Mouse (Mus musculus) heart, embryonic 14.5 days (tissue): ENCODE results near the gene Creb5. TPM values are rescaled to one million over a fixed set of nuclear protein-coding genes. Genes with fewer than 3 reads are reported as not detected.

ENCODE experiments used
- ATAC-seq: fragments of 200-750 bp; cut with Nextera tagmentation; 2 replicates; pipeline ENCODE4 v1.8.0; 2017; ENCODE audit warnings: low read depth, moderate TSS enrichment; ENCODE audit not compliant: insufficient number of reproducible peaks, insufficient read depth, low FRiP score
- H3K27ac ChIP-seq, 2 experiments: fragments of 200-500 bp in 1 of 2; fragments of 300-500 bp in 1 of 2; sonication (generic) in 1 of 2; replicated peaks in 1 of 2; 2 replicates each; pipeline ENCODE4 v1.5.1; 2012 to 2014; ENCODE audit warnings: low read depth in 2 of 2, low read length in 2 of 2, control low read depth in 1 of 2, mild to moderate bottlenecking in 1 of 2, mixed read lengths in 1 of 2; ENCODE audit not compliant: control insufficient read depth in 1 of 2, insufficient read depth in 1 of 2
- H3K27me3 ChIP-seq: fragments of 300-500 bp; sonication (generic); 2 replicates; pipeline ENCODE4 v1.6.1; 2014; ENCODE audit warnings: mild to moderate bottlenecking, low read length, control low read depth; ENCODE audit not compliant: control insufficient read depth, insufficient read depth
- H3K36me3 ChIP-seq: fragments of 300-500 bp; sonication (generic); 2 replicates; pipeline ENCODE4 v1.6.1; 2014; ENCODE audit warnings: mild to moderate bottlenecking, control low read depth, low read length, mixed read lengths; ENCODE audit not compliant: control insufficient read depth, insufficient read depth
- H3K4me1 ChIP-seq, 2 experiments: fragments of 200-500 bp in 1 of 2; fragments of 300-500 bp in 1 of 2; sonication (generic) in 1 of 2; 2 replicates each; pipeline ENCODE4 v1.6.1; 2012 to 2014; ENCODE audit warnings: low read length in 2 of 2, control low read depth in 1 of 2, mixed read lengths in 1 of 2; ENCODE audit not compliant: control insufficient read depth in 2 of 2, insufficient read depth in 2 of 2
- H3K4me2 ChIP-seq: fragments of 300-500 bp; sonication (generic); 2 replicates; pipeline ENCODE4 v1.6.1; 2014; ENCODE audit warnings: mild to moderate bottlenecking, low read length
- H3K4me3 ChIP-seq, 2 experiments: fragments of 200-500 bp in 1 of 2; fragments of 300-500 bp in 1 of 2; sonication (generic) in 1 of 2; 2 replicates each; pipeline ENCODE4 v1.5.1; 2012 to 2014; ENCODE audit warnings: low read length in 2 of 2, mild to moderate bottlenecking in 2 of 2, control low read depth in 1 of 2, low read depth in 1 of 2, moderate library complexity in 1 of 2; ENCODE audit not compliant: control insufficient read depth in 1 of 2, insufficient read depth in 1 of 2
- H3K9ac ChIP-seq: fragments of 300-500 bp; sonication (generic); 2 replicates; pipeline ENCODE4 v1.6.1; 2014; ENCODE audit warnings: mild to moderate bottlenecking, low read length
- H3K9me3 ChIP-seq: fragments of 300-500 bp; sonication (generic); 2 replicates; pipeline ENCODE4 v1.6.1; 2016; ENCODE audit warnings: low read length, control low read depth; ENCODE audit not compliant: control insufficient read depth
- WGBS: fragments of 180-500 bp; shearing (Covaris S2); extraction: QIAGEN DNeasy Blood & Tissue Kit; methylation state at CpG from one replicate; pipeline ENCODE4 v1.1.7; 2014; 5-methylcytosine and 5-hydroxymethylcytosine counted together
- polyA plus RNA-seq: library from polyadenylated mRNA; unstranded; fragments of >200 nt; fragmentation: Nextera tagmentation; extraction: Ambion mirVana; gene quantifications from 2 replicates; pipeline ENCODE4 v1.2.1, GENCODE M21; 2014

The Creb5 gene
- polyA plus RNA-seq, 1 experiment from 2014 or later: 38.3 TPM

DNA sequence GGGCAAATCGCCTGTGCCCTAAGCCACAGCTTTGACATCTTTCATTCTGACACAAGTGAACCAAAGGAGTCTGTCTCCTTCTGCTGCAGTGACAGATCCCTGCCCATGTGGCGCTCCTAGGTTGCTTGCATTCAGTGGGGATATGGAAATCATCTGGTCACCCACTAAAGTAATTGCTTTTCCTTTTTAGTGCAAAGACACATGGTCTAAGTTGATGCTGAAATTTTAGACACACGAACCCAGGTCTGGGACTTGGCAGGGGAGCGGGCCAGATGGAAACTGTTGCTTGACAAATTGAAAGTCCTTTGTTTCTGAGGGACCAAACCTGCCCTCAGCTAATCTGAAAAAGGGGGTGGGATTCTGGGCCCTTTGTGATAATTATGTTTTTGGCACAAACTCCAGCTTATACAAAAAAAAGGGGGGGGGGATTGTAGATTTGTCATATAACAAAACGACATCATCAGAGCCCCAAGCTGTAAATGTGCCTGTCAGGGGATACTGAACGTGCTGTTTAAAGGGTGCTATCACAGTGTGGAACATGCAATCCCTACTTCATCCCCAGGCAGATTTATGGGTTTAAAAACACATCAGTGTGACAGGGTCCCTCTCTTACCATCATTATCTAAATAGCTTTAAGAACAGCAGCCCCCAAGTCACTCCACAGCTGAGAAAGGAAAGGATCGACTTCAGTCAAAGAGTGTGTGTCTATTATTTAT is 401.9 kb downstream of the Creb5 start:
- no peak overlapping the region for H3K9ac ChIP-seq
- no peak overlapping the region for H3K4me3 ChIP-seq
- H3K4me2 ChIP-seq: no peak overlapping the region
- peaks cover 74% of the 10 kb centered on the region for H3K36me3 ChIP-seq
- no peak for ATAC-seq
- H3K4me1 ChIP-seq: no peaks in the 10 kb centered on the region
- no peaks in the 10 kb centered on the region for H3K9me3 ChIP-seq
- no peaks in the 10 kb centered on the region for H3K27me3 ChIP-seq
- 76% methylated on average over 7 of the region's 7 CpGs for WGBS
- H3K27ac ChIP-seq: no peak overlapping the region

GRCm38 (mm10) chr6:53691006-53691405 is 403.9 kb downstream of the Creb5 start:
- ATAC-seq: no peak
- peaks cover 70% of the 10 kb centered on the region for H3K36me3 ChIP-seq
- H3K9ac ChIP-seq: no peak overlapping the region
- H3K27ac ChIP-seq: no peak overlapping the region
- H3K4me2 ChIP-seq: no peak overlapping the region
- no peaks in the 10 kb centered on the region for H3K9me3 ChIP-seq
- H3K4me3 ChIP-seq: no peak overlapping the region
- no peaks in the 10 kb centered on the region for H3K27me3 ChIP-seq
- H3K4me1 ChIP-seq: no peaks in the 10 kb centered on the region
- 92% methylated on average over 1 of the region's 1 CpGs for WGBS

DNA sequence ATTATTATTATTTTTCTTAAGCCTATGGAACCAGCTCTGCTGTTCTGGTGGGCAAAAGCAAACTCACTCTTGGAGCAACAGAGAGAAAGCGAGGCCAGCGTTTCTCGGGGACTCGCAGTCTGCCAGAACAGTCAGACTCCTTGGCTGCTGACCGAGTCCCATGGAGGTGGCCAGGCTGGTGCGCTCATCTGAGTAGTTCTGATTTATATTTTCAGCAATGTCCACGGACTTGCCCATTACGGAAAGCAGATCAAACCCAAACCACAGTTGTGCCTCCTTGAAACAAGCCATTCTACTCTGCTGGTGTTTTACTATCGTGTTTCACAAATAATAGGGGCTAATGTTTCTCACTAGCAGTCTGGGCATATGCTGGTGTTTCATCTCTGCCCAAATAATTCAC is 408.1 kb downstream of the Creb5 start:
- no peaks in the 10 kb centered on the region for H3K4me1 ChIP-seq
- H3K9me3 ChIP-seq: no peaks in the 10 kb centered on the region
- H3K27me3 ChIP-seq: no peaks in the 10 kb centered on the region
- no peak overlapping the region for H3K4me3 ChIP-seq
- WGBS: 84% methylated on average over 9 of the region's 9 CpGs
- peaks cover 63% of the 10 kb centered on the region for H3K36me3 ChIP-seq
- ATAC-seq: no peak
- no peak overlapping the region for H3K9ac ChIP-seq
- no peak overlapping the region for H3K4me2 ChIP-seq
- no peak overlapping the region for H3K27ac ChIP-seq

DNA sequence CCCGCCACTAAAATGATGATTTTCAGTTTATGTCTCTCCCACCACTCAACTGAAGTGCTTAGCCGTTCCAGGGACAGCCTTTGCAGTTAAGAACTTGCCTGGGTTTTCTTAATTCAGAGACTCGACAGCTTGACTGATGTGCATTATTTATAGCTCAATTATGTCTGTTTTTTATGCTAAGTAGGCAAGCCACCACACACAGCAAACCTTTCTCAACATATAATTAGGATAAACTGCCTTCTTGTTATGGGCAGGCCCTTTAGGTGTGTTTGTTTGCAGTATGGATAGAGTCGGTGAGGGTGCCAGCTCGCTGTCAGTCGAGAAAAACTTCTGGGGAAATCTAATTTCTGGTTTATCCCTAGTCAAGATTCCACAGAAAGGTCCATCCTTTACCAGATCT is 409.4 kb downstream of the Creb5 start:
- no peak overlapping the region for H3K4me2 ChIP-seq
- 72% methylated on average over 6 of the region's 6 CpGs for WGBS
- no peak overlapping the region for H3K4me3 ChIP-seq
- no peaks in the 10 kb centered on the region for H3K9me3 ChIP-seq
- no peaks in the 10 kb centered on the region for H3K4me1 ChIP-seq
- H3K9ac ChIP-seq: no peak overlapping the region
- no peak overlapping the region for H3K27ac ChIP-seq
- H3K27me3 ChIP-seq: no peaks in the 10 kb centered on the region
- no peak for ATAC-seq
- H3K36me3 ChIP-seq: peaks cover 55% of the 10 kb centered on the region

- no peak for ATAC-seq
- Histone ChIP-seq H3K36me3 (peaks cover 56% of the 10 kb centered on the region), H3K27me3 (no peaks in the 10 kb centered on the region), H3K27ac (no peak overlapping the region), H3K9me3 (no peaks in the 10 kb centered on the region), H3K4me1 (no peaks in the 10 kb centered on the region), H3K4me2 (no peak overlapping the region), H3K4me3 (no peak overlapping the region), H3K9ac (no peak overlapping the region)
- WGBS: 83% methylated on average over 6 of the region's 6 CpGs
Measured at GRCm38 (mm10) chr6:53696921-53697320, 409.9 kb downstream of the Creb5 start.

DNA sequence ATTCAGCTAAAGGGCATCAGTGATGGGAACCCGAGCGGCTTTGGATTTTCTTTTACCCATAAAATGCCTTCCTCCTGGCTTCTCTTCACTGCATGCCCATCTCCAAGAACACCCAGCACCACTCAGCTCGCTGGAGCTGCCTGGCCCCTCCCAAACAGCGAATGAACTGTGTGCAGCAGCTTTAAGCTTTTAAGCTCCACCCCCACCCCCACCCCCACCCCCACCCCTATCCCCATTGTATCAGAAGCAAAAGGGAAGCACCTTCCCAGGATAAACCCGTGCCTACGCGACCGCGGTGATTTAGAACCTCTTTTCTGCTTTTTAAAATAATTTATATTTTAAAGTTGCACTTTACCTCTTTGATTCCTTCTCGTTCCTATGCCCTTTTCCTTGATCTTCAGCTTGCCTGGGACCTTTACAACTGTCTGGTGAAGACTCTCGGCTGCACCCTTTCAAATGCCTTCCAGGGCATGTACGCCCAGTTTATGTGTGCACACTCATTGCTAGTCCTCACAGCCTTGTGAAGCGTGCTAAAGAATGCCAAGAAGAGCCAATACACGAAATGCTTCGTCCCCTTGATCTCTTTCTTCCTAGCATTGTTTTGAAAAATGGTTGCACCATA is 411.2 kb downstream of the Creb5 start:
- H3K4me2 ChIP-seq: no peak overlapping the region
- H3K4me1 ChIP-seq: no peaks in the 10 kb centered on the region
- no peak for ATAC-seq
- peaks cover 45% of the 10 kb centered on the region for H3K36me3 ChIP-seq
- 33% methylated on average over 15 of the region's 15 CpGs for WGBS
- H3K9ac ChIP-seq: no peak overlapping the region
- H3K9me3 ChIP-seq: no peaks in the 10 kb centered on the region
- H3K27me3 ChIP-seq: no peaks in the 10 kb centered on the region
- H3K27ac ChIP-seq: no peak overlapping the region
- H3K4me3 ChIP-seq: no peak overlapping the region

DNA sequence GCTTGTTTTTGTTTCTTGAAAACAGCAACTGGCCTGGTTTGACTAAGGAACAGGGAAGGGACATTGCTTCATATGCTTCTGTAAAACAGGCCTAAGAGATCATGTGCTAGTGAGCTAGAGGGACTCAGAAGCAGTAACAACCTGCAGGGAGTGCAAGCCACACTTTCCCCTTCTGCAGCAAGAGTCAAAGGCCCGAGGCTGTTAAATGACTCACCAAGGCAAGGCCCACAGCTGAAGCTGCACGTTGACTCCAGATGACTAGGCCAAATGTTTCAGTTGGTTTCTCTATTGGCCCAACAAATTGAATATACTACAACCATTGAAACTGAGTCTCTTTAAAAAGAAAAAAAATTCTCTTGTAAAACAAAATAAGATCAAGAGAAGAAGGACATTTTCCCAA is 417.4 kb downstream of the Creb5 start:
- H3K4me1 ChIP-seq: no peaks in the 10 kb centered on the region
- no peak overlapping the region for H3K9ac ChIP-seq
- no peak overlapping the region for H3K27ac ChIP-seq
- no peaks in the 10 kb centered on the region for H3K9me3 ChIP-seq
- no peak overlapping the region for H3K4me2 ChIP-seq
- WGBS: 32% methylated on average over 2 of the region's 2 CpGs
- no peaks in the 10 kb centered on the region for H3K27me3 ChIP-seq
- H3K36me3 ChIP-seq: 0 out of 2 replicates have a peak, but pooled peaks cover 10% of the 10 kb centered on the region
- no peak for ATAC-seq
- H3K4me3 ChIP-seq: no peak overlapping the region
